Mouse (Mus musculus) spleen, adult 2 months (tissue): ENCODE measurements at regions not wholly inside any gene's neighbourhood (a gene's known extent, or its start where the extent isn't known, plus 50 kb on each side); places are given as distances from the start of the nearest gene placed in this dataset.

ENCODE experiments used
- DNase-seq, 2 experiments: peaks; one replicate each; pipeline versions ENCODE4 v3.0.0 to v3.0.0-alpha.2; 2012 to 2021; ENCODE audit warnings: low spot score in 2 of 2, low read depth in 1 of 2
- H3K27ac ChIP-seq: fragments of 200-500 bp; 2 replicates; pipeline ENCODE4 v1.5.1; 2012; ENCODE audit warnings: low read length, inconsistent platforms; ENCODE audit not compliant: insufficient read depth
- H3K27me3 ChIP-seq: fragments of 200-500 bp; 2 replicates; pipeline ENCODE4 v1.6.1; 2012; ENCODE audit warnings: mild to moderate bottlenecking, moderate library complexity, low read length, inconsistent platforms; ENCODE audit not compliant: control insufficient read depth, insufficient read depth
- H3K36me3 ChIP-seq: fragments of 200-500 bp; 2 replicates; pipeline ENCODE4 v1.6.1; 2012; ENCODE audit warnings: mild to moderate bottlenecking, low read length, inconsistent platforms; ENCODE audit not compliant: control insufficient read depth, insufficient read depth
- H3K4me1 ChIP-seq: fragments of 200-500 bp; 2 replicates; pipeline ENCODE4 v1.6.1; 2011; ENCODE audit warnings: inconsistent platforms; ENCODE audit not compliant: control insufficient read depth, insufficient read depth, insufficient read length
- H3K4me3 ChIP-seq: fragments of 200-500 bp; 2 replicates; pipeline ENCODE4 v1.5.1; 2011; ENCODE audit warnings: mild to moderate bottlenecking, inconsistent platforms; ENCODE audit not compliant: insufficient read depth, insufficient read length; ENCODE audit errors: extremely low read depth
- CTCF ChIP-seq: fragments of 200-500 bp; IDR thresholded peaks from 2 replicates; pipeline ENCODE4 v1.5.1; 2011; ENCODE audit warnings: mild to moderate bottlenecking, inconsistent platforms; ENCODE audit not compliant: insufficient read depth, insufficient read length, insufficient replicate concordance; ENCODE audit errors: extremely low read depth
- POLR2A ChIP-seq: fragments of 200-500 bp; IDR thresholded peaks from 2 replicates; pipeline ENCODE4 v1.6.1; 2011; ENCODE audit warnings: low read depth, low read length, inconsistent platforms
- WGBS: fragments of 180-500 bp; shearing (Covaris S2); methylation state at CpG from one replicate; pipeline ENCODE4 v1.1.7; 2018; 5-methylcytosine and 5-hydroxymethylcytosine counted together

- H3K4me3 ChIP-seq = peak overlapping the region; percentile 55
- TF ChIP-seq POLR2A (no peak), CTCF (peak; percentile 44; the same call in 1 of the 2 replicates)
- peak; percentile 52 to 69 for DNase-seq
- WGBS = 3% methylated on average over 10 of the region's 10 CpGs
- no peaks in the 10 kb centered on the region for H3K36me3 ChIP-seq
- H3K27me3 ChIP-seq = no peaks in the 10 kb centered on the region
- peak overlapping the region; percentile 86 for H3K27ac ChIP-seq
- H3K4me1 ChIP-seq = peaks cover 9% of the 10 kb centered on the region
Observed at GRCm38 (mm10) chr10:99459823-99460361, 196.9 kb downstream of the Dusp6 start.

- Histone ChIP-seq H3K4me1 (peaks cover 14% of the 10 kb centered on the region), H3K27me3 (no peaks in the 10 kb centered on the region), H3K27ac (peak overlapping the region; percentile 93), H3K36me3 (no peaks in the 10 kb centered on the region), H3K4me3 (peak overlapping the region; percentile 60)
- peak; percentile 56 to 60 for DNase-seq
- TF ChIP-seq CTCF (no peak), POLR2A (peak; percentile 0; the same call in 1 of the 2 replicates)
- 1% methylated on average over 17 of the region's 17 CpGs for WGBS
Observed at GRCm38 (mm10) chr10:99460847-99461445, 197.9 kb downstream of the Dusp6 start.

- Histone ChIP-seq H3K27ac (peak overlapping the region; percentile 93), H3K4me1 (peaks cover 14% of the 10 kb centered on the region), H3K4me3 (peak overlapping the region; percentile 60), H3K36me3 (no peaks in the 10 kb centered on the region), H3K27me3 (no peaks in the 10 kb centered on the region)
- TF ChIP-seq CTCF = no peak
- no peak for TF ChIP-seq POLR2A
- peak; percentile 57 to 58 for DNase-seq
- WGBS = under 1% methylated on average over 13 of the region's 13 CpGs
Observed at GRCm38 (mm10) chr10:99461446-99461966, 198.5 kb downstream of the Dusp6 start.

GRCm38 (mm10) chr10:99466695-99467094 lies 203.7 kb downstream of the Dusp6 start:
- Histone ChIP-seq H3K4me1 (peaks cover 8% of the 10 kb centered on the region; the same call in 1 of the 2 replicates), H3K27ac (no peak overlapping the region), H3K27me3 (no peaks in the 10 kb centered on the region), H3K36me3 (no peaks in the 10 kb centered on the region), H3K4me3 (no peak overlapping the region)
- TF ChIP-seq CTCF (no peak), POLR2A (no peak)
- DNase-seq = no peak
- 92% methylated on average over 1 of the region's 1 CpGs for WGBS

GRCm38 (mm10) chr10:99467319-99467842 lies 204.3 kb downstream of the Dusp6 start:
- TF ChIP-seq POLR2A = no peak
- no peak for TF ChIP-seq CTCF
- no peaks in the 10 kb centered on the region for H3K36me3 ChIP-seq
- no peak overlapping the region for H3K27ac ChIP-seq
- H3K4me3 ChIP-seq = no peak overlapping the region
- H3K27me3 ChIP-seq = no peaks in the 10 kb centered on the region
- DNase-seq = no peak
- peaks cover 7% of the 10 kb centered on the region; the same call in 1 of the 2 replicates for H3K4me1 ChIP-seq
- WGBS = 30% methylated on average over 9 of the region's 9 CpGs

GRCm38 (mm10) chr10:99468971-99469370 lies 205.9 kb downstream of the Dusp6 start:
- H3K36me3 ChIP-seq = no peaks in the 10 kb centered on the region
- H3K27ac ChIP-seq = no peak overlapping the region
- DNase-seq = no peak
- no peak overlapping the region for H3K4me3 ChIP-seq
- TF ChIP-seq POLR2A = no peak
- no peak for TF ChIP-seq CTCF
- no peaks in the 10 kb centered on the region for H3K27me3 ChIP-seq
- H3K4me1 ChIP-seq = peaks cover 6% of the 10 kb centered on the region; the same call in 1 of the 2 replicates
- WGBS = 94% methylated on average over 3 of the region's 3 CpGs

- no peak for DNase-seq
- no peak overlapping the region for H3K4me3 ChIP-seq
- no peak overlapping the region for H3K27ac ChIP-seq
- no peaks in the 10 kb centered on the region for H3K27me3 ChIP-seq
- H3K4me1 ChIP-seq = peaks cover 2% of the 10 kb centered on the region; the same call in 1 of the 2 replicates
- no peaks in the 10 kb centered on the region for H3K36me3 ChIP-seq
- WGBS = 91% methylated on average over 8 of the region's 8 CpGs
- no peak for TF ChIP-seq POLR2A
- TF ChIP-seq CTCF = no peak
Observed at GRCm38 (mm10) chr10:99471832-99472497, 208.9 kb downstream of the Dusp6 start.
